Mouse (Mus musculus) intestine, embryonic 16.5 days (tissue): ENCODE results near the gene Pdx1. TPM values are rescaled to one million over a fixed set of nuclear protein-coding genes. Genes with fewer than 3 reads are reported as not detected.

Source experiments
- ATAC-seq: fragments of 200-750 bp; cut with Nextera tagmentation; 2 replicates; pipeline ENCODE4 v1.8.0; 2017; ENCODE audit warnings: moderate TSS enrichment, moderate library complexity
- H3K27ac ChIP-seq: fragments of 300-500 bp; sonication (generic); 2 replicates; pipeline ENCODE4 v1.5.1; 2014; ENCODE audit warnings: mild to moderate bottlenecking, low read length
- H3K27me3 ChIP-seq: fragments of 300-500 bp; sonication (generic); replicated peaks from 2 replicates; pipeline ENCODE4 v1.6.1; 2014; ENCODE audit warnings: low read length, control low read depth, mixed read lengths; ENCODE audit not compliant: control insufficient read depth, insufficient read depth
- H3K36me3 ChIP-seq: fragments of 300-500 bp; sonication (generic); 2 replicates; pipeline ENCODE4 v1.6.1; 2014; ENCODE audit warnings: low read length, control low read depth; ENCODE audit not compliant: control insufficient read depth, insufficient read depth
- H3K4me1 ChIP-seq: fragments of 300-500 bp; sonication (generic); 2 replicates; pipeline ENCODE4 v1.6.1; 2014; ENCODE audit warnings: low read length, control low read depth, mixed read lengths; ENCODE audit not compliant: control insufficient read depth, insufficient read depth
- H3K4me2 ChIP-seq: fragments of 300-500 bp; sonication (generic); 2 replicates; pipeline ENCODE4 v1.6.1; 2014; ENCODE audit warnings: low read depth, low read length, control low read depth
- H3K4me3 ChIP-seq: fragments of 300-500 bp; sonication (generic); 2 replicates; pipeline ENCODE4 v1.5.1; 2014; ENCODE audit warnings: mild to moderate bottlenecking, low read length
- H3K9ac ChIP-seq: fragments of 300-500 bp; sonication (generic); 2 replicates; pipeline ENCODE4 v1.6.1; 2014; ENCODE audit warnings: low read depth, low read length
- H3K9me3 ChIP-seq: fragments of 300-500 bp; sonication (generic); 2 replicates; pipeline ENCODE4 v1.6.1; 2016; ENCODE audit warnings: low read length, control low read depth; ENCODE audit not compliant: control insufficient read depth
- WGBS: fragments of 180-500 bp; shearing (Covaris S2); extraction: QIAGEN DNeasy Blood & Tissue Kit; methylation state at CpG from one replicate; pipeline ENCODE4 v1.1.7; 2014; 5-methylcytosine and 5-hydroxymethylcytosine counted together
- polyA plus RNA-seq: library from polyadenylated mRNA; unstranded; fragments of >200 nt; fragmentation: Nextera tagmentation; extraction: Ambion mirVana; gene quantifications from 2 replicates; pipeline ENCODE4 v1.2.1, GENCODE M21; 2015

Pdx1 gene
- polyA plus RNA-seq, 1 experiment from 2014 or later = 5.3 TPM

DNA sequence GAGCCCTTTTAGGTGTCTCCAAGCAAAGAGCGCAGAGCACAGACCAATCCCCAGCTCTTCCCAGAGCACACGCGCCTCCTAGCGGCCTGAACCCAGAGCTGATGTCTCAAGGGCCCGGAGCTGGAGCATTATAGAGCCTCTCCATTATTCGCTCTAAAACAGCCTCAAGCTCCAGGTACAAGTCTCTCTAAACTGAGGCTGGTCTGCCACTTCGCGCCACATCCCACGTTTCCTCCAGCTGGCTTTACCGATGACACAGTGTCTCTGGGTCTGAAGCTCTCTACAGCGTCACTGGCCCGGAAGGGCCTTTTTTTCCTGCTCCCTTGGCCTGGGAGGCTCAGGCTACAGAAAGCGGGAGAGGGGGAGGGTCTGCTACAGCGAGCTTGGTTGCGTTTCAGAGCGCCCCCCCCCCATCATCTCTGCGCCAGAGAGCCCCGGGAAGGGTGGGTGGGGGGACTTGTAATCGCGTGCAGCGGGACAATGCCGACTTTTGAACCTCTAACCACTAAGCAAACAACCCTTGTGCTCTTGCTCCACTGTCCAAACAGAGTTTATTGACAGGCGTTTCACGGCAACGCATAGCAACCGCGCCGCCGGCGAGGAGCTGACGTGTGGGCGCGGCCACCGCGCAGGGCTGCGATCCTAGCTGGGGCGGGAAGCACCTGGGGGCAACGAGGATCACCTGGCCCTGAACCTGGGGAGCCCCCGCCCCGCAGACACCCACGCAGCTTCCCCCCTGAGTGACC is 29.7 kb downstream of the Pdx1 start:
- Histone ChIP-seq H3K27me3 (peaks cover 32% of the 10 kb centered on the region), H3K9me3 (no peaks in the 10 kb centered on the region), H3K27ac (peak overlapping the region; percentile 80), H3K4me1 (0 out of 2 replicates have a peak, but pooled peaks cover 6% of the 10 kb centered on the region), H3K9ac (peak overlapping the region; percentile 92), H3K4me2 (peak overlapping the region; percentile 69), H3K36me3 (no peaks in the 10 kb centered on the region), H3K4me3 (peak overlapping the region; percentile 68)
- peak; percentile 93 for ATAC-seq
- 2% methylated on average over 40 of the region's 41 CpGs for WGBS

GRCm38 (mm10) chr5:147300001-147300363 is 30.2 kb downstream of the Pdx1 start:
- peak overlapping the region; percentile 68 for H3K4me3 ChIP-seq
- peak; percentile 76 for ATAC-seq

GRCm38 (mm10) chr5:147300917-147301780 is 31.4 kb downstream of the Pdx1 start:
- Histone ChIP-seq H3K36me3 (no peaks in the 10 kb centered on the region), H3K27me3 (peaks cover 46% of the 10 kb centered on the region), H3K27ac (peak overlapping the region; percentile 80), H3K9ac (peak overlapping the region; percentile 92), H3K9me3 (no peaks in the 10 kb centered on the region), H3K4me1 (0 out of 2 replicates have a peak, but pooled peaks cover 6% of the 10 kb centered on the region), H3K4me2 (peak overlapping the region; percentile 69), H3K4me3 (peak overlapping the region; percentile 68)
- WGBS = 3% methylated on average over 21 of the region's 21 CpGs
- ATAC-seq = no peak

More at GRCm38 (mm10) chr5:147300001-147300363, 30.2 kb downstream of the Pdx1 start:
- Histone ChIP-seq H3K9ac (peak overlapping the region; percentile 92), H3K36me3 (no peaks in the 10 kb centered on the region), H3K4me2 (peak overlapping the region; percentile 69), H3K4me1 (0 out of 2 replicates have a peak, but pooled peaks cover 6% of the 10 kb centered on the region), H3K9me3 (no peaks in the 10 kb centered on the region), H3K27me3 (peaks cover 38% of the 10 kb centered on the region), H3K27ac (peak overlapping the region; percentile 80)
- WGBS = 10% methylated on average over 4 of the region's 4 CpGs

DNA sequence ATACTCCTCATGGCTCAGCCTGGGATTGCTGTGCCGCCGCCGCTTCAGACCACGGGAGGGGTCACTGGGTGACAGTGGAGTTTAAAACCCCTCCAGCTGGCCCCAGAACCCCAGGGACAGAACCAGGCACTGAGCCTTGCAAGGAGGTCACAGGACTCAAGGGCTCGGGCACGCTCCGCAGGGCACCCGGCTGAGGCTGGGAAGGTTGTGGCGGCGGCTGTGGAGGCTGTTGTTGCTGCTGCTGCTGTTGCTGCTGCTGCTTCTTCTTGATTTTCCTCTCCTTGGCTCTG is 32.0 kb downstream of the Pdx1 start:
- Histone ChIP-seq H3K36me3 (no peaks in the 10 kb centered on the region), H3K4me1 (peaks cover 8% of the 10 kb centered on the region; the same call in 1 of the 2 replicates), H3K9ac (peak overlapping the region; percentile 92), H3K27me3 (peaks cover 51% of the 10 kb centered on the region), H3K4me2 (peak overlapping the region; percentile 69), H3K27ac (peak overlapping the region; percentile 80), H3K9me3 (no peaks in the 10 kb centered on the region), H3K4me3 (peak overlapping the region; percentile 68)
- ATAC-seq = no peak
- 5% methylated on average over 10 of the region's 10 CpGs for WGBS

- Histone ChIP-seq H3K27ac (peak overlapping the region; percentile 80), H3K4me2 (peak overlapping the region; percentile 69), H3K4me3 (peak overlapping the region; percentile 68), H3K36me3 (no peaks in the 10 kb centered on the region), H3K9me3 (no peaks in the 10 kb centered on the region), H3K4me1 (peaks cover 8% of the 10 kb centered on the region; the same call in 1 of the 2 replicates), H3K9ac (peak overlapping the region; percentile 92), H3K27me3 (peaks cover 55% of the 10 kb centered on the region)
- no peak for ATAC-seq
- WGBS = 15% methylated on average over 8 of the region's 8 CpGs
These were observed 32.4 kb downstream of the Pdx1 start for GRCm38 (mm10) chr5:147302141-147302540.

DNA sequence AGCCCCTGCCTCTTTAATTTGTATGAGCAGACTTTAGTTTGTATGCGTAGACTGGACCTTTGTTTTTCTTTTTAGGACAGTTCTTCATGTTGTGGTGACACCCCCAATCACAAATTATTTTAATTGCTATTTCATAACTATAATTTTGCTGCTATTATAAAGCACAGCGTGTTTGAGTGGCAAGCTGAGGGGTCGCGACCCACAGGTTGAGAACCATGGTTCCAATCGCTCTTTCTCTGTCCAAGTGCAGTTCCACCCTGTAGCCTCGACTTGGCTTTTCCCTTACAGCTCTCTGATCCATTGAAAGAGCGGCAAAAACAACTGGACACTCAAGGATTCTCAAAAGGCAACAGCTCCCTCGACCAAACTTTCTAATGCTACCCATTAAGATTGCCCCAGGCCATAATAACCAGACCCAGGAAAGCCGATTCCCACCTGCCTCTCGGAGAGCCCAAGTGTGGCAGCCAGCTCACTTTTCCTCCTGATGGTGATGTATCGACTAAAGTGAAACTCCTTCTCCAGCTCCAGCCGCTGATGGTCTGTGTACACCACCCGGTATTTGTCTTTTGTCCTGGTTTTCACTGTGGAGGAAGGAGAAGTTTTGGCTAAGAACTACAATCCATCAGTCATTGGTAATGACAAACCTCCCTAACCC is 33.1 kb downstream of the Pdx1 start:
- Histone ChIP-seq H3K4me3 (peak overlapping the region; percentile 68), H3K9ac (peak overlapping the region; percentile 92), H3K36me3 (no peaks in the 10 kb centered on the region), H3K27ac (peak overlapping the region; percentile 80), H3K9me3 (no peaks in the 10 kb centered on the region), H3K4me1 (peaks cover 8% of the 10 kb centered on the region; the same call in 1 of the 2 replicates), H3K4me2 (peak overlapping the region; percentile 69), H3K27me3 (peaks cover 58% of the 10 kb centered on the region)
- WGBS = 7% methylated on average over 13 of the region's 13 CpGs
- ATAC-seq = no peak

- H3K27ac ChIP-seq = peak overlapping the region; percentile 96
- H3K4me2 ChIP-seq = peak overlapping the region; percentile 69; the same call in 1 of the 2 replicates
- WGBS = under 1% methylated on average over 54 of the region's 54 CpGs
- no peaks in the 10 kb centered on the region for H3K36me3 ChIP-seq
- H3K9ac ChIP-seq = peak overlapping the region; percentile 92
- H3K4me3 ChIP-seq = peak overlapping the region; percentile 68
- H3K9me3 ChIP-seq = no peaks in the 10 kb centered on the region
- H3K27me3 ChIP-seq = peaks cover 57% of the 10 kb centered on the region
- peaks cover 3% of the 10 kb centered on the region; the same call in 1 of the 2 replicates for H3K4me1 ChIP-seq
- ATAC-seq = no peak
These were observed 34.8 kb downstream of the Pdx1 start for GRCm38 (mm10) chr5:147304276-147305155.

GRCm38 (mm10) chr5:147305166-147305565 is 35.4 kb downstream of the Pdx1 start:
- Histone ChIP-seq H3K27ac (peak overlapping the region; percentile 96), H3K4me3 (peak overlapping the region; percentile 68)
- ATAC-seq = no peak

More at GRCm38 (mm10) chr5:147305166-147305565, 35.4 kb downstream of the Pdx1 start:
- Histone ChIP-seq H3K9me3 (no peaks in the 10 kb centered on the region), H3K9ac (peak overlapping the region; percentile 92), H3K4me2 (no peak overlapping the region), H3K4me1 (peaks cover 5% of the 10 kb centered on the region; the same call in 1 of the 2 replicates), H3K36me3 (no peaks in the 10 kb centered on the region), H3K27me3 (peaks cover 57% of the 10 kb centered on the region)
- under 1% methylated on average over 16 of the region's 16 CpGs for WGBS
